Mouse (Mus musculus) left cerebral cortex, postnatal 10 days (tissue): Measurements from ENCODE around the gene Tspan14. TPM values are rescaled to one million over a fixed set of nuclear protein-coding genes. Genes with fewer than 3 reads are reported as not detected.

Experiments
- total RNA-seq, 2 experiments: library from RNA; stranded (reverse); gene quantifications; 2 replicates each; pipeline ENCODE4 v1.2.3; 2021

Gene Tspan14
- total RNA-seq, 2 experiments from 2014 or later, result 63.3 to 64.5 TPM

Other genes with a start within 250 kb of the Tspan14 start
- 1 to 10 TPM; 3.6 to 4.6 TPM for gene Sh2d4b, start 73.5 kb downstream of the Tspan14 start, total RNA-seq
- 100 to 1,000 TPM in 1 of 2 experiments, 10 to 100 TPM in 1; 97.0 to 101 TPM for gene Fam213a, start 47.0 kb upstream of the Tspan14 start, total RNA-seq
- under 1 TPM; 0.73 to 0.75 TPM for gene Dydc2, start 102.4 kb upstream of the Tspan14 start, total RNA-seq
- not detected for gene Dydc1, start 106.1 kb upstream of the Tspan14 start, total RNA-seq
- not detected for gene Mat1a, start 138.2 kb upstream of the Tspan14 start, total RNA-seq
- not detected for gene Sftpa1, start 165.0 kb upstream of the Tspan14 start, total RNA-seq
- gene Mbl1, start 184.7 kb upstream of the Tspan14 start, total RNA-seq, result not detected
- not detected for gene Sftpd, start 218.3 kb upstream of the Tspan14 start, total RNA-seq